In genomic region chr14:55557003-55557402, GRCm38 (mm10) we compare ENCODE assay signal across 9 mouse cellular contexts. TPM values are rescaled to one million over a fixed set of nuclear protein-coding genes. Genes with fewer than 3 reads are reported as not detected.
DNase-seq lines count a peak whose midpoint lies in the region; ATAC-seq and TF ChIP-seq lines count a peak whose summit lies in the region.
"Had no signal": no experiment of that assay in that cellular context is flagged by ENCODE, and none has a peak within 500 bp of the region (broad histone marks: within the 10 kb centered on the region; RNA-seq: fewer than 3 reads in every experiment).

No protein-coding gene starts in this region.

- in situ Hi-C loops in Patski (cut with MboI; ENCODE audit: low pct_unique_long_range_greater_than_20kb) = loop anchor here (10.0 kb wide), 1 partner anchor 62 kb away; the partner anchor contains the start of gene Carmil3

- CTCF ChIA-PET in Patski (lab: Charles Lee) = interaction anchor here (0.8 to 4.3 kb wide), 8 partner anchors 15 to 114 kb away, joined by 3 to 30 read pairs (median 4); partner anchors contain the start of genes Dhrs4, Emc9, Gmpr2 and Psme2

- peak; percentile 20 for ATAC-seq in Patski

- POLR2A ChIA-PET in Patski (lab: Charles Lee) = interaction anchor here (0.7 to 1.5 kb wide), 4 partner anchors 8 to 78 kb away, joined by 3 to 5 read pairs (median 4); partner anchors contain the start of genes Dhrs4, Pck2 and Psme2

- no peak for TF ChIP-seq CTCF in Patski (IDR thresholded peaks at IDR 0.05)

- intact Hi-C loops in heart, postnatal 25 days (cut with DNase I) = loop anchor here (1.0 to 2.0 kb wide), 2 partner anchors 16 to 60 kb away; partner anchors contain the start of gene Pck2

- no peaks in the 10 kb centered on the region for H3K27me3 ChIP-seq in Patski
- H3K27me3 ChIP-seq: heart, embryonic 15.5 days had no signal

- DNase-seq in CD4-positive, CD25-positive, alpha-beta regulatory T cell, adult 2 months (ENCODE audit: low read depth, low spot score) = peak; percentile 88
- peak; percentile 79 for DNase-seq in Patski (ENCODE audit: low read depth, low spot score)
- DNase-seq in cerebellum, postnatal 25 days = peak; percentile 77 to 89
- DNase-seq in heart, postnatal 25 days (ENCODE audit: low spot score) = peak; percentile 52
- peak; percentile 67 for DNase-seq in layer of hippocampus, adult 9-10 months (ENCODE audit: low spot score)
- DNase-seq in lung, postnatal 14 days = peak; percentile 90
- DNase-seq in skeletal muscle tissue, adult 2 months (ENCODE audit: low read depth, low spot score) = peak; percentile 78
- DNase-seq in urinary bladder, postnatal 4 days (ENCODE audit: low spot score in 2 of 2) = peak; percentile 77 to 88

RNA-seq across cellular contexts. Expression of gene Dcaf11, which starts 2.8 kb away (rescaled TPM):
- polyA plus RNA-seq in Patski (2021) = 71.7 TPM
- 100 to 1,000 TPM; 129 to 130 TPM for total RNA-seq in heart, postnatal 25 days (2021)

RNA-seq across cellular contexts. Expression of gene A730061H03Rik, which starts 3.2 kb away (rescaled TPM):
- polyA plus RNA-seq in Patski (2021) = 4.7 TPM
- total RNA-seq in heart, postnatal 25 days (2021) = under 1 TPM in 1 of 2 experiments, not detected in 1; 0.83 TPM

RNA-seq across cellular contexts. Expression of gene Pck2, which starts 16.9 kb away (rescaled TPM):
- 109 TPM for polyA plus RNA-seq in Patski (2021)
- 10 to 100 TPM; 11.7 to 14.3 TPM for total RNA-seq in heart, postnatal 25 days (2021)

RNA-seq across cellular contexts. Expression of gene Fitm1, which starts 18.4 kb away (rescaled TPM):
- polyA plus RNA-seq in Patski (2021) = not detected
- 100 to 1,000 TPM; 192 to 214 TPM for total RNA-seq in heart, postnatal 25 days (2021)

RNA-seq across cellular contexts. Expression of gene Psme1, which starts 20.9 kb away (rescaled TPM):
- polyA plus RNA-seq in Patski (2021) = 243 TPM
- total RNA-seq in heart, postnatal 25 days (2021) = 100 to 1,000 TPM; 249 to 283 TPM

Comparison
In these comparisons a context has a peak if more than half of its experiments do, and no peak if none do; other contexts are left out.
1. Peak in every context shown above with its lines: DNase-seq and ATAC-seq.